Mouse (Mus musculus): ENCODE measurements around the gene Snrpb2. TPM values are rescaled to one million over a fixed set of nuclear protein-coding genes. Genes with fewer than 3 reads are reported as not detected.

Gene Snrpb2
- 33.8 and 38.7 TPM in 2 replicates for polyA plus RNA-seq (2021; fragmentation: Nextera tagmentation)
- long read RNA-seq, experiment 1, transcript Snrpb2-201 (7 exons, 2,061 nt): major isoform, 8 of 31 reads
- long read RNA-seq, experiment 1, partial matches to known transcripts: 20 of 31 reads
- long read RNA-seq, experiment 1, other reads (novel, unspliced or antisense): 3 of 31 reads
- long read RNA-seq, experiment 2, transcript Snrpb2-201 (7 exons, 2,061 nt): major isoform, 37 of 41 reads
- long read RNA-seq, experiment 2, partial matches to known transcripts: 2 of 41 reads
- long read RNA-seq, experiment 2, other reads (novel, unspliced or antisense): 2 of 41 reads

DNA sequence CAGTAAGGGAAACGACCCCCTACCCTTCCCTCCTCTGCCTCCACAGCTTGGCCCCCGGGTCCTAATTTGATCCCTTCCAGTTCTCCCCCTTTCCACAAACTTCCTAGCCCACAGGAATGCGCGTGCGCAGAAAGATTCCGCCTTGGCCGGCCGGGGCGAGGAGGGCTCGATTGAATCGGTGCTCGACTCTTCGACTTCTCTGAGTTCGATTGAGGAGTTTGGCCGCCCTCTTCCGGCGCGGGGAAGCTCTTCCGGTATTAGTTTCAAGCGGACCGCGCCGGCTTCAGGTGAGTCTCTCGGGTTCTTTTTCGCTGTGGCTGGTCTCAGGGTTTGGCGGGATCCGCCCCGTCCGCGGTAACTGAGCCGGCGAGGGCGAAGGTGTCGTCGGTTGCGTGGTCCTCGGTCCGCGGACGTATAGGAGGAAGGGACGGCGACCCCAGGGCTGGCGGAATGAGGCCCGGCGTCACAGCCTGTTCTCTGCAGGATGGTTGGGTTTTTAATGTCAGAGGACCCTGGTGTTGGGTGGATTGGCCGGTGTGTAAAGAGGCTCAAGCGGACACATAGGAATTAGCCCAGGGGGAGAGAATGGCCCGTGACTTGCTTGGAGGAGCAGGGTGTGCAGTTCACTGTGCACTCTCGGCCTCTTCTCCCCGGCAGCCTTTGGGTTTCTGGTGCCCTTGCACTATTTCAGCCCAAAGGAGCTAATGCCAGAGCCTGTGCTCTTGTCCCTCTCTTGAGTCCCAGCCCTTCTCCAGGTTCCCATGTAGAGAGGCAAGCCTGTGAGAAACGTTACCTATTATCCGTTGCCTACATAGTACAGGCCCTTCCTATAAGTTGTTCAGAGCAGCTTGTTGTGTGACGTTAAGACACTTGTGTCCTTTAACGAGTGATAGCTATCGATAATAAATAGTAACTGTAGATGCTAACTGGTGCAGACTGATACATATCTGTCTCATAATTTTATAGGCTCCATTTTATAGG is at the start of gene Snrpb2:
Snrpb2 (plus strand) TSS at position 228 of the 981 bp plus-strand sequence.

GRCm38 (mm10) chr2:143078198-143078851 is 15.5 kb downstream of the Snrpb2 start, which contains the start of gene Otor:
Gene Otor, plus strand, starts transcription at chr2:143078473.

Other genes starting within 250 kb of the Snrpb2 start
- gene Kif16b, start 161.5 kb upstream of the Snrpb2 start, polyA plus RNA-seq (2021; fragmentation: Nextera tagmentation): 1.5 and 2.2 TPM in 2 replicates
- not detected in 2 replicates for gene Otor, start 15.4 kb downstream of the Snrpb2 start, polyA plus RNA-seq (2021; fragmentation: Nextera tagmentation)

Measured in layer of hippocampus, adult 6 months (tissue).